Mouse (Mus musculus) C2C12 (cell line): ENCODE data around the gene Sfxn5. TPM values are rescaled to one million over a fixed set of nuclear protein-coding genes. Genes with fewer than 3 reads are reported as not detected.

Experiments used
- H3K27me3 ChIP-seq: one replicate; pipeline ENCODE4 v1.6.1; 2011; ENCODE audit not compliant: control insufficient read depth, insufficient read depth, insufficient read length
- H3K36me3 ChIP-seq: one replicate; pipeline ENCODE4 v1.6.1; 2011; ENCODE audit not compliant: control insufficient read depth, insufficient read depth
- H3K4me3 ChIP-seq: one replicate; pipeline ENCODE4 v1.5.1; 2011; ENCODE audit warnings: mild to moderate bottlenecking, control low read depth; ENCODE audit not compliant: poor library complexity, insufficient read depth, severe bottlenecking
- H3K79me2 ChIP-seq: one replicate; pipeline ENCODE4 v1.6.1; 2011; ENCODE audit not compliant: control insufficient read depth, insufficient read depth
- H3K79me3 ChIP-seq: one replicate; pipeline ENCODE4 v1.6.1; 2011; ENCODE audit warnings: low read depth, control low read depth
- H3ac ChIP-seq: one replicate; pipeline ENCODE3; 2011; ENCODE audit warnings: low read depth; ENCODE audit not compliant: control insufficient read depth, insufficient read length
- CEBPB ChIP-seq: IDR thresholded peaks from one replicate; pipeline ENCODE4 v1.6.1; 2011; ENCODE audit warnings: low read depth, mild to moderate bottlenecking, control low read depth, moderate library complexity
- CTCF ChIP-seq: IDR thresholded peaks from one replicate; pipeline ENCODE4 v1.5.1; 2011; ENCODE audit not compliant: control insufficient read depth, insufficient read depth, insufficient read length
- FOSL1 ChIP-seq: IDR thresholded peaks from one replicate; pipeline ENCODE4 v1.8.0; 2011; ENCODE audit warnings: mild to moderate bottlenecking, low read length; ENCODE audit not compliant: poor library complexity, insufficient read depth, severe bottlenecking
- MAX ChIP-seq: IDR thresholded peaks from one replicate; pipeline ENCODE4 v1.6.1; 2011; ENCODE audit warnings: mild to moderate bottlenecking, control low read depth
- MYOD1 ChIP-seq: IDR thresholded peaks from one replicate; pipeline ENCODE4 v1.6.1; 2011; ENCODE audit warnings: low read depth; ENCODE audit not compliant: control insufficient read depth, insufficient read length
- MYOG ChIP-seq: IDR thresholded peaks from one replicate; pipeline ENCODE4 v1.6.1; 2011; ENCODE audit not compliant: control insufficient read depth, insufficient read length; ENCODE audit errors: extremely low read depth
- USF1 ChIP-seq: IDR thresholded peaks from one replicate; pipeline ENCODE4 v1.6.1; 2011; ENCODE audit warnings: low read depth, mild to moderate bottlenecking, control low read depth, moderate library complexity
- polyA plus RNA-seq: library from polyadenylated mRNA; unstranded; fragments of >200 nt; fragmentation: generic; extraction: Trizol; gene quantifications from one replicate; pipeline ENCODE4 v1.2.1, GENCODE M21; 2012; ENCODE audit warnings: missing spikeins

Gene Sfxn5
- polyA plus RNA-seq, 1 experiment, result 2.2 TPM

- H3K79me3 ChIP-seq, result no peaks in the 10 kb centered on the region
- H3K36me3 ChIP-seq, result no peaks in the 10 kb centered on the region
- no peaks in the 10 kb centered on the region for H3K79me2 ChIP-seq
- H3ac ChIP-seq, result no peak overlapping the region
- no peak overlapping the region for H3K4me3 ChIP-seq
- H3K27me3 ChIP-seq, result peaks cover 16% of the 10 kb centered on the region
- no peak for TF ChIP-seq CEBPB
- no peak for TF ChIP-seq USF1
- TF ChIP-seq FOSL1, result no peak
- no peak for TF ChIP-seq CTCF
- no peak for TF ChIP-seq MYOG
- TF ChIP-seq MYOD1, result no peak
- TF ChIP-seq MAX, result no peak
These were observed 98.4 kb downstream of the Sfxn5 start for GRCm38 (mm10) chr6:85234796-85235195.

DNA sequence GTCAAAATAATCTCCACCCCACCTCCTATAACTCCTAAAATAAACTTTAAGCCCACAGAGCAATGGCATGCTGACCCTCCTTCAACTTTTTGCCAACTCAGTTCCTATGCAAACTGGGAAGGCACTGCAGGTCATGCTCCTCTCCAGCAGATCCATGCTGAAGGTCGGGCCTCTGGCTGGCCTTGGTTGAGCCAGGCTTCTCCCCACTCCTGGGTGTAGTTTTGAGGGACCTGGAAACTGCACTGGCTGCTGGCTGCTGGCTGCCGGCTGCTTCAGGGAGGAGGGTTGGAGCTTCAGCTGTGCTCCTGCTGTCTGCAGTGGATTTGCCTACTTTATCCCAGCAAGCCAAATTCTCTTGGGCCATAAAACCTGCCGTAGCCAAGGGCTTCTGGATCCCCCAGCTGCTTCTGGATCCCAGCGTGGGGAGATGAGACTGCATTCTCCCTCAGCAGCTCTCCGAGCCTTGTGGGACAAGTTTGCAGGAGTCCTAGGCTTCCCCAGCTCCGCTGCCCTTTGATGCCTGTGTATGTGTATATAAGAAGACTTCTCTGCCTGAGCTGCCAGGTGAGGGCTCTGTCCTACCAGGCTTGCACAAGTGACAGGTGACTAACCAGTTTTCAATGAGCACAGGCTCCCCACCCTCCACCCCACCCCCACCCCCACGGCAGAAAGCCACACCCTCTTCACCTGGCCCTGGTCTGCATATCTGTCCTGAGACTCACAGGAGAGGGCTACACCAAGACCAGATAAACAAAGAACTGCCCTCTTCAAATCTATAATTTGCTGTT, 100.2 kb downstream of the Sfxn5 start:
- H3K36me3 ChIP-seq, result no peaks in the 10 kb centered on the region
- TF ChIP-seq MYOD1, result no peak
- TF ChIP-seq MYOG, result no peak
- no peak for TF ChIP-seq MAX

GRCm38 (mm10) chr6:85232045-85232444, 101.2 kb downstream of the Sfxn5 start:
- Histone ChIP-seq H3K79me3 (no peaks in the 10 kb centered on the region), H3K36me3 (no peaks in the 10 kb centered on the region), H3K27me3 (peaks cover 35% of the 10 kb centered on the region), H3K4me3 (no peak overlapping the region), H3K79me2 (no peaks in the 10 kb centered on the region), H3ac (no peak overlapping the region)
- TF ChIP-seq USF1 (no peak), CTCF (no peak), MYOG (no peak), CEBPB (no peak), FOSL1 (no peak), MAX (no peak), MYOD1 (no peak)

More for the DNA sequence above, 100.2 kb downstream of the Sfxn5 start:
- no peaks in the 10 kb centered on the region for H3K79me3 ChIP-seq
- no peak overlapping the region for H3K4me3 ChIP-seq
- H3K79me2 ChIP-seq, result no peaks in the 10 kb centered on the region
- H3ac ChIP-seq, result no peak overlapping the region
- peaks cover 27% of the 10 kb centered on the region for H3K27me3 ChIP-seq

- Histone ChIP-seq H3K27me3 (peaks cover 36% of the 10 kb centered on the region), H3K79me2 (no peaks in the 10 kb centered on the region), H3K4me3 (no peak overlapping the region), H3ac (no peak overlapping the region), H3K36me3 (no peaks in the 10 kb centered on the region), H3K79me3 (no peaks in the 10 kb centered on the region)
- TF ChIP-seq CEBPB, result no peak
- no peak for TF ChIP-seq MYOD1
- no peak for TF ChIP-seq FOSL1
- TF ChIP-seq MYOG, result no peak
- no peak for TF ChIP-seq USF1
- no peak for TF ChIP-seq CTCF
- no peak for TF ChIP-seq MAX
These were observed 101.8 kb downstream of the Sfxn5 start for GRCm38 (mm10) chr6:85231469-85231868.

DNA sequence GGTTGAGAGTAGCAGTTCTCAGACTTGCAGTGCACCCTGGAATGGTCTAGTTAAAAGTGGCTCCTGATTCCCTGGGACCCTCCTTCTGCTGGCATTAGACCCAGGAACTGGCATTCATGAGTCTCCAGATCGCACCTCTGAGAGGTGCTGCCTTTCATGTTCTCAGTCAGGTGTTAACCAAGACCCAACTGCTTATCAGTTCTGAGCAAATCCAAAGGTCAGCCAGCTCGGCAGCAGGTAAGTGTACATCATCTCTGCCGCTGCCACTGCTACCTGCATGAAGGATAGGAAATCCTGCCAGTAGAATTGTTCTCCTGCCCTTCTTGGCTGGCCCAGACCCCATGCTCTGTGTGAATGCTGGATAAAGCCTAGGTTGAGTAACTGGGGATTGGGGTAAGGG, 102.5 kb downstream of the Sfxn5 start:
- Histone ChIP-seq H3K79me2 (no peaks in the 10 kb centered on the region), H3K79me3 (no peaks in the 10 kb centered on the region), H3K27me3 (peaks cover 42% of the 10 kb centered on the region), H3K4me3 (no peak overlapping the region), H3ac (no peak overlapping the region), H3K36me3 (no peaks in the 10 kb centered on the region)
- TF ChIP-seq MYOD1 (no peak), MAX (no peak), FOSL1 (no peak)

- TF ChIP-seq CTCF (no peak), CEBPB (no peak), MYOD1 (no peak), USF1 (no peak), MYOG (no peak), MAX (no peak), FOSL1 (no peak)
- H3K4me3 ChIP-seq, result no peak overlapping the region
- peaks cover 48% of the 10 kb centered on the region for H3K27me3 ChIP-seq
- H3K79me3 ChIP-seq, result no peaks in the 10 kb centered on the region
- no peak overlapping the region for H3ac ChIP-seq
- H3K79me2 ChIP-seq, result no peaks in the 10 kb centered on the region
- no peaks in the 10 kb centered on the region for H3K36me3 ChIP-seq
These were observed 105.7 kb downstream of the Sfxn5 start for GRCm38 (mm10) chr6:85227520-85227919.
